ENCODE assay signal across 15 mouse cellular contexts in the genomic region with DNA sequence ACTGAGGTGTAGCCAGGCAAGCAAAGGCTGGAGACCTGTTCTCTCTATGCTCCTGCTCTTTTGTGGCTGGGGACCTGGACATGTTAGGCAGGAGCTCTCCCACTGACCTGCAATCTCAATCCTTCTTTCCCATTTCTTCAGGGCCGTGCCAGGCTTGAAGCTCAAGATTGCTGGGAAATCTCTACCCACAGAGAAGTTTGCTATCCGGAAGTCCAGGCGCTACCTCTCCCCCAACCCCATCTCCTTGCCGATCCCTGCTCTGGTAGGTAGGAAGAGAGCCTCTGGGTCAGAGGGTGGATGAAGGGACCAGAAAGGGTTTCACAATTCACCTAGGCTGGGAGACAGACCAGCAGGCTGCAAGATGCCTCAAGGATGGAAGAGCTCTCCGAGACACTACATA. TPM values are rescaled to one million over a fixed set of nuclear protein-coding genes. Genes with fewer than 3 reads are reported as not detected.
A peak's percentile ranks its signal among the peaks of the same experiment; 100 is the strongest.
DNase-seq lines count a peak whose midpoint lies in the region; ATAC-seq and TF ChIP-seq lines count a peak whose summit lies in the region.
"Had no signal": no experiment of that assay in that cellular context is flagged by ENCODE, and none has a peak within 500 bp of the region (broad histone marks: within the 10 kb centered on the region; RNA-seq: fewer than 3 reads in every experiment).

No protein-coding gene starts in this region.

- no peaks in the 10 kb centered on the region for H3K9me3 ChIP-seq in megakaryocyte, embryonic 14.5 days
- no peaks in the 10 kb centered on the region for H3K9me3 ChIP-seq in limb, embryonic 14.5 days (ENCODE audit: control insufficient read depth, low read length)
- H3K9me3 ChIP-seq in stomach, embryonic 16.5 days (replicated peaks; ENCODE audit: control insufficient read depth, low read length), result no peaks in the 10 kb centered on the region
- H3K9me3 ChIP-seq: forebrain, embryonic 12.5 days; neural tube, embryonic 13.5 days had no signal

- TF ChIP-seq CTCF in gastrocnemius, adult 2 months (IDR thresholded peaks at IDR 0.05), result no peak

- DNase-seq in gastrocnemius, adult 2 months, result no peak
- no peak for DNase-seq in gastrocnemius, postnatal 25 days
- no peak for DNase-seq in limb, embryonic 14.5 days (ENCODE audit: low spot score)
- no peak for DNase-seq in left cerebral cortex, adult 11 months (ENCODE audit: low spot score)
- DNase-seq in adrenal gland, postnatal 25 days, result no peak
- DNase-seq: cerebellum, postnatal 14 days; lung, adult 2 months; thymus, postnatal 36 days had no signal

- H3K4me1 ChIP-seq in megakaryocyte, embryonic 14.5 days, result peaks cover 79% of the 10 kb centered on the region
- no peaks in the 10 kb centered on the region for H3K4me1 ChIP-seq in limb, embryonic 14.5 days (ENCODE audit: control insufficient read depth, insufficient read depth, low read length)
- H3K4me1 ChIP-seq in stomach, embryonic 16.5 days (ENCODE audit: control insufficient read depth, insufficient read depth, low read length), result 0 out of 2 replicates have a peak, but pooled peaks cover 8% of the 10 kb centered on the region
- H3K4me1 ChIP-seq: neural tube, embryonic 13.5 days had no signal

- intact Hi-C loops in gastrocnemius, adult 2 months (cut with DNase I), result no loop called here

- H3K4me2 ChIP-seq in limb, embryonic 14.5 days (replicated peaks; ENCODE audit: low read depth, low read length, severe bottlenecking), result no peak overlapping the region
- H3K4me2 ChIP-seq in stomach, embryonic 16.5 days (ENCODE audit: low read depth, low read length), result no peak overlapping the region
- H3K4me2 ChIP-seq: forebrain, embryonic 12.5 days; neural tube, embryonic 13.5 days had no signal

- no peak for TF ChIP-seq POLR2A in limb, embryonic 14.5 days (IDR thresholded peaks at IDR 0.05; ENCODE audit: borderline replicate concordance, extremely low read depth, insufficient read depth, insufficient read length)

- H3K27ac ChIP-seq in gastrocnemius, adult 2 months, result 0 out of 2 replicates have a peak overlapping the region, but pooled peaks have one; percentile 5
- peak overlapping the region; percentile 5; the same call in 1 of the 2 replicates for H3K27ac ChIP-seq in limb, embryonic 14.5 days (replicated peaks; ENCODE audit: low read depth, low read length)
- peak overlapping the region; percentile 20; the same call in 1 of the 2 replicates for H3K27ac ChIP-seq in stomach, embryonic 16.5 days (ENCODE audit: low read length)
- H3K27ac ChIP-seq: forebrain, embryonic 12.5 days; hindbrain, postnatal 0 days; layer of hippocampus, adult 2 months; neural tube, embryonic 13.5 days had no signal

- H3K4me3 ChIP-seq in gastrocnemius, adult 2 months, result no peak overlapping the region
- peak overlapping the region; percentile 64 for H3K4me3 ChIP-seq in megakaryocyte, embryonic 14.5 days (replicated peaks)
- no peak overlapping the region for H3K4me3 ChIP-seq in limb, embryonic 14.5 days (replicated peaks; ENCODE audit: low read length)
- no peak overlapping the region for H3K4me3 ChIP-seq in stomach, embryonic 16.5 days (replicated peaks; ENCODE audit: low read length)
- H3K4me3 ChIP-seq: forebrain, embryonic 12.5 days; layer of hippocampus, adult 2 months; neural tube, embryonic 13.5 days had no signal

- ATAC-seq in megakaryocyte, adult 5-6 weeks (ENCODE audit: poor library complexity, severe bottlenecking), result no peak
- no peak for ATAC-seq in limb, embryonic 14.5 days (ENCODE audit: low FRiP score, low read depth)
- no peak for ATAC-seq in stomach, embryonic 16.5 days (ENCODE audit: insufficient read depth, low FRiP score)
- ATAC-seq: hindbrain, postnatal 0 days had no signal

- H3K9ac ChIP-seq in limb, embryonic 14.5 days (ENCODE audit: low read depth, low read length, severe bottlenecking), result 0 out of 2 replicates have a peak overlapping the region, but pooled peaks have one; percentile 8
- no peak overlapping the region for H3K9ac ChIP-seq in stomach, embryonic 16.5 days (ENCODE audit: low read length)
- H3K9ac ChIP-seq: forebrain, embryonic 12.5 days had no signal

- WGBS in limb, embryonic 14.5 days, result 95% methylated on average over 5 of the region's 5 CpGs
- 97% methylated on average over 5 of the region's 5 CpGs for WGBS in stomach, embryonic 16.5 days

- no peaks in the 10 kb centered on the region for H3K27me3 ChIP-seq in megakaryocyte, embryonic 14.5 days (replicated peaks)
- H3K27me3 ChIP-seq in limb, embryonic 14.5 days (ENCODE audit: control insufficient read depth, insufficient read depth, low read length), result no peaks in the 10 kb centered on the region
- H3K27me3 ChIP-seq in stomach, embryonic 16.5 days (ENCODE audit: control insufficient read depth, insufficient read depth, low read length), result no peaks in the 10 kb centered on the region
- H3K27me3 ChIP-seq: forebrain, embryonic 12.5 days; neural tube, embryonic 13.5 days had no signal

- peaks cover 59% of the 10 kb centered on the region for H3K36me3 ChIP-seq in megakaryocyte, embryonic 14.5 days (replicated peaks; ENCODE audit: low read length)
- H3K36me3 ChIP-seq in limb, embryonic 14.5 days (ENCODE audit: control insufficient read depth, insufficient read depth, low read length), result peaks cover 19% of the 10 kb centered on the region
- H3K36me3 ChIP-seq in stomach, embryonic 16.5 days (ENCODE audit: control insufficient read depth, insufficient read depth, low read length), result no peaks in the 10 kb centered on the region
- H3K36me3 ChIP-seq: forebrain, embryonic 12.5 days; neural tube, embryonic 13.5 days had no signal

RNA-seq across cellular contexts. Expression of a gene that starts 34.0 kb away (rescaled TPM):
- under 1 TPM in 1 of 2 experiments, not detected in 1; 0.15 TPM for total RNA-seq in gastrocnemius, adult 2 months (2021)
- under 1 TPM; 0.18 to 0.64 TPM for total RNA-seq in gastrocnemius, postnatal 25 days (2021)
- polyA plus RNA-seq in megakaryocyte, embryonic 14.5 days (2012; ENCODE audit: insufficient read depth, low replicate concordance), result 0.27 TPM in 1 of 2 replicates, not detected in the other
- total RNA-seq in megakaryocyte, adult 5-6 weeks (2015), result 0.29 TPM in 1 of 2 replicates, not detected in the other
- total RNA-seq in megakaryocyte, adult 5-6 weeks (2017), result 0.16 and 0.51 TPM in 2 replicates
- 5.4 and 6.0 TPM in 2 replicates for polyA plus RNA-seq in limb, embryonic 14.5 days (2012; rRNA removed)
- polyA plus RNA-seq in limb, embryonic 14.5 days (2014; fragmentation: Nextera tagmentation; extraction: Ambion mirVana), result 4.0 and 4.3 TPM in 2 replicates
- 21.2 and 25.6 TPM in 2 replicates for polyA plus RNA-seq in stomach, embryonic 16.5 days (2015; fragmentation: Nextera tagmentation; extraction: Ambion mirVana)
- 4.9 and 7.8 TPM in 2 replicates for total RNA-seq in adrenal gland, postnatal 25 days (2021)

RNA-seq across cellular contexts. Expression of a gene that starts 44.1 kb away (rescaled TPM):
- total RNA-seq in gastrocnemius, adult 2 months (2021), result 100 to 1,000 TPM; 134 to 137 TPM
- total RNA-seq in gastrocnemius, postnatal 25 days (2021), result 100 to 1,000 TPM in 1 of 2 experiments, 10 to 100 TPM in 1; 95.4 to 123 TPM
- polyA plus RNA-seq in megakaryocyte, embryonic 14.5 days (2012; ENCODE audit: insufficient read depth, low replicate concordance), result 38.6 and 84.7 TPM in 2 replicates
- 27.2 and 28.8 TPM in 2 replicates for total RNA-seq in megakaryocyte, adult 5-6 weeks (2015)
- total RNA-seq in megakaryocyte, adult 5-6 weeks (2017), result 27.6 and 31.5 TPM in 2 replicates
- 39.3 and 43.6 TPM in 2 replicates for polyA plus RNA-seq in limb, embryonic 14.5 days (2012; rRNA removed)
- polyA plus RNA-seq in limb, embryonic 14.5 days (2014; fragmentation: Nextera tagmentation; extraction: Ambion mirVana), result 67.0 and 71.7 TPM in 2 replicates
- polyA plus RNA-seq in stomach, embryonic 16.5 days (2015; fragmentation: Nextera tagmentation; extraction: Ambion mirVana), result 23.4 and 23.6 TPM in 2 replicates
- total RNA-seq in adrenal gland, postnatal 25 days (2021), result 184 and 194 TPM in 2 replicates
